Mouse (Mus musculus) kidney, adult 9 months (tissue): ENCODE results near the gene Mrpl39.

Source experiments
- DNase-seq: peaks from one replicate; pipeline ENCODE4 v3.0.0; 2022

The Mrpl39 gene

DNA sequence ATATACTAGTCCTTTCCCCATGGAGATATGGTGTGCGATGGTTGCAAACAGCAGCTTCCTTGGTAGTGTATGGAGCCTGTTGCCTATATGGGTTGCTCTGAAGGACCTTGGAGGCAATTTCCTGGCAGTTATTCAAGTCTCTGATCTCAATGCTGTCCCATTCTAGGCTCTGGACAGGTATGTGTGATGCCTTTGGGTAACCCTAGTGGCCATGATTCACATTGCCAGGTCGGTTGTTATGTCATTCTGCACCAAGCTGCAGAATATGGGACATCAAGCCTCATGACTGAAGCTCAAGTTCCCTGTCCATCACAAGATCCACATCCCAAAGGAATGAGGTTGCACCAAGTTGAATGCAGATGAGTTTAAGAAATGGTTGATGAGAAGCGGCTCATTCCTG lies 1.8 kb upstream of the Mrpl39 start:
- DNase-seq = no peak

DNA sequence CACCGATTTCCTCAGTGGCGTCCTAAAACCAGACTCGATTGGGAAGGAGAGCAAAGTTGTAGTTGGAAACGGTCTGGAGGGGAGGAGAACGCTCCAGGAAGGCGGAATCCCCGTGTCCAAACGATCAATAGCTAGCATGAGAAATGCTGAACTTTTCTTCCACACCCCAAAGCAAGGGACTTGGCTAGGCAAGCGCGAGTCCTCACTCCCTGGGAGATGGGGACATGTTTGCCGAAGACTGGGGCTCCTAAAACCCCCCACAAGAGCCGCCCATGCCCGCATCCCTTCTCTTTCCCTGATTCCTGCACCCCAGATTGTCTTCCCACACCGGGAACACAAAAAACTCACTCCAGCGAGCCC lies 756 bp downstream of the Mrpl39 start:
- DNase-seq = no peak

DNA sequence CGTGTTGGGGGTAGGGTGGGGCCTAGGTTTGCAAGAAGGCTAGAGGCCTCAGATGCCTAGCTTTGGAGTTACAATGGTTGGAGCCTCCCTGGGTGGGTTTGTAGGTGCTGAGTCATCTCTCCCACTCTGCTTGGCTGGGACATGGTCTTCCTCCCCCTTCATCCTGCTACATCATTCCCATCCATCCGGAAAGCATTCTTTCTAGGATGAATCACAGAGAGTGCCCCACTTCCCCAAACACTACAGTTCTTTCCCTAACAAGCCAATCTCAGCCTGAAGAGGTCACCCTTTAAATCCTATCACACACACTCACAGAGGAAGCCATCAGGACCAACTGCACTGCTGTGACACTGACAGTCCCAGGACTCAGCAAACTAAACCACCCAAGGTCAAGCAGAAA lies 14.9 kb downstream of the Mrpl39 start:
- no peak for DNase-seq

DNA sequence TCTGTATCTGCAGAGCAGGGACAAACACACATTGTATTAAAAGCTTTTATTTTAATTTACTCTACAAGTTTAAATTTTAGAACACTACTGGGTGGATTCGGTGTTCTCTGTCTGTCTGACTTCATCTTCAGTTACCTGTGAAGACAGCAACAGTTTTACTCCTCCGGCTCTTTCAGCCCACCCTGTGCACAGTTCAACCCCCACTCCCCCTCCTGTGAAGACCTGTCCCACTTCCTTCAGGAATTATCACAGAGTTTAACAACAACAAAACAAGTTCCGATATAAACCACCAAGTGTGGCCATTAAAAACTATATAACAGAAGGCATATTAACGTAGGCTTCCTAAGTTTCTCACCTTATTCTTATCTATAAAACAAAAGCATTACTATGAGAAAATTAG lies 17.3 kb downstream of the Mrpl39 start:
- no peak for DNase-seq

DNA sequence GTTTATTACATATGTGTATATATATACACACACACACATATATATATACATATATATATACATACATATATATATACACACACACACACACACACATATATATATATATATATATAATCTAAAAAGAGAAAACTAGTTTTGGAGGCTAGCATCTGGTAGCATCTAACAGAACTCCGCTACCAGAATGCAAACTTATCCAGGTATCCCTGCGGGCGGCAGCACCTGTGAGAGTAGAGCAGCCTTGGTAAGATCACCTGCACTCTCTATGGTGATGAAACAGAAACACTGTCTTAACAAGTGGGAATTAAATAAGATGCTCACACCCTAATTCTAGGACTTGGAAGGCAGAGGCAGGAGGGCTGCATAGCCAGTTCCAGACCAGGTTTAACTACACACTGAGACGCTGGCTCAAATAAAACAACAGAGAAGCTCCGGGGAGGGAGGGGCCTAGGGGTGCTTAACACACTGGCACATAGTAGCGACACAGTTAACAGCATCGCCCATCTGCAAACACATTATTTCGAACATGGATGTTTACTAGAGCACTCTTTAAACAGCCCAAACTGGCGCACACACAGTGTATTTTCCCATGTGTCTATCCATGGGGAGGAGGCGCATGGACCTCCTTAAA lies 17.8 kb downstream of the Mrpl39 start:
- no peak for DNase-seq

- DNase-seq = no peak
These were observed 18.6 kb downstream of the Mrpl39 start for GRCm38 (mm10) chr16:84716724-84717617.

- DNase-seq = no peak
These were observed 19.3 kb downstream of the Mrpl39 start for GRCm38 (mm10) chr16:84716197-84716596.

GRCm38 (mm10) chr16:84714978-84715377 lies 20.6 kb downstream of the Mrpl39 start:
- no peak for DNase-seq

DNA sequence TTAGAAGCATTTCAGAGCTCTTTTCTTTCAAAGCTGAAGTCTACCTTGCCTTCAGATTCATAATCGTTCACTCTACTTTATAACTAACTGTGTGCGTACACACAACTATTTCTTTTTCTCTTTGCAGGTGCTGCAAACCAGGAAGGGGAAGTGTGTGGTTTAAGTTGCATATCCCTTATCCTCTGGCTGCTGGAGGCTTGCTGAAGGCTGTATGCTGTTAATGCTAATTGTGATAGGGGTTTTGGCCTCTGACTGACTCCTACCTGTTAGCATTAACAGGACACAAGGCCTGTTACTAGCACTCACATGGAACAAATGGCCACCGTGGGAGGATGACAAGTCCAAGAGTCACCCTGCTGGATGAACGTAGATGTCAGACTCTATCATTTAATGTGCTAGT lies 21.6 kb downstream of the Mrpl39 start:
- DNase-seq = no peak

DNA sequence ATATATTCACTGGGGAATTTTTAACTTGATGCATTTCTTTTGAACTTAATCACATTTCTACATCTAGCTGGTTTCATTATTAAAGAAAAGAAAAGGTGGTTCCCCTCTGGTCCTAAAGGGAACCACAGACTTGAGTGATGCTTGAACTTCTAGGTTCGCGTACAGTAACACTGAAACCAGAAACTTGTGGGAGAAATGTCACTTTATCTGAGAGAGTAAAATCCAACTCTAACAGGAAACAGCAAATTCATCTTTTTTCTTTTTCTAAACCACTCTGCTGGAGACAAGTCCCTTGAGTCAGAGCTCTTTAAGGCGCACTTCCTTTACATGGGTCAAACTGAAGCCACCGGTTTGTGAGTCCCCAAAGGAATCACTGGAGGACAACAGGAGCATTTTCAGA lies 22.4 kb downstream of the Mrpl39 start:
- DNase-seq = no peak

GRCm38 (mm10) chr16:84708649-84709048 lies 26.9 kb downstream of the Mrpl39 start:
- no peak for DNase-seq

DNA sequence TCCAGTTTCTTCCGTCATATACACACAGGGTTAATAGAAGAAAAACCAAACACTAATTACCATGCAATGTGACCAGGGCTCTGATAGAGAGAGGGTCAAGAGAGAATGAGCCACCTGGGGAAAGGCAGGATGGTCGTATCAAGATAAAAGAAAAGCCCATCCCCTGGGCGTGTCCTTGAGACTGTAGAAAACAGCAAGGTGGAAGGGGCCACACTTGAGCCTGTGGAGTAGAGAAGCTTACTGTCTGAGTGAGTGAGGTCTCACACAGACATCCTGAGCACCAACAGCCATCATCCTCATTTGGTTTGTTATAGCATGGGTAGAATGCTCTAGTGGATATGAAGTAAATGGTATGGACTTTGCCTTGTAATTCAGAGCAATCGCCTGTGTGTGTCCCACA lies 27.7 kb downstream of the Mrpl39 start:
- DNase-seq = no peak

- DNase-seq = no peak
These were observed 29.0 kb downstream of the Mrpl39 start for GRCm38 (mm10) chr16:84706571-84706970.

DNA sequence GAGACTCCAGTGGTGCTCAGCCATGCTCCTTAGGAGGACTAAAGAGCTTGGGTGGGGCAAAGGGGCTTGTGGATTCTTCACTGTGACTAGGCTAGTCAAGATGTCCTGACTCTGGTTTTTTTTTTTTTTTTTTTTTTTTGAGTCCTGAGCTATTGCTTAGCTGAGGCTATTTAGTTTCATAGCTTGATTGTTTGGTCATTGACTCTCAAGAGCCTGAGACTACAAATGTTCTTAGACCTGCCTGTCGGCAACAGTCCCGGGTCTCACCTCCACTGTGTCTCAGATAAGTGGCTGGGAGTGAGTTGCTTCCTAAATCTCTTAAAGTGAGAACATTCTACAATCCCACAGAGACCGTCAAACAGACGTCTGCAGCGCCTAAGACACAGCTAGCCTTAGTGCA lies 30.0 kb downstream of the Mrpl39 start:
- DNase-seq = no peak

DNA sequence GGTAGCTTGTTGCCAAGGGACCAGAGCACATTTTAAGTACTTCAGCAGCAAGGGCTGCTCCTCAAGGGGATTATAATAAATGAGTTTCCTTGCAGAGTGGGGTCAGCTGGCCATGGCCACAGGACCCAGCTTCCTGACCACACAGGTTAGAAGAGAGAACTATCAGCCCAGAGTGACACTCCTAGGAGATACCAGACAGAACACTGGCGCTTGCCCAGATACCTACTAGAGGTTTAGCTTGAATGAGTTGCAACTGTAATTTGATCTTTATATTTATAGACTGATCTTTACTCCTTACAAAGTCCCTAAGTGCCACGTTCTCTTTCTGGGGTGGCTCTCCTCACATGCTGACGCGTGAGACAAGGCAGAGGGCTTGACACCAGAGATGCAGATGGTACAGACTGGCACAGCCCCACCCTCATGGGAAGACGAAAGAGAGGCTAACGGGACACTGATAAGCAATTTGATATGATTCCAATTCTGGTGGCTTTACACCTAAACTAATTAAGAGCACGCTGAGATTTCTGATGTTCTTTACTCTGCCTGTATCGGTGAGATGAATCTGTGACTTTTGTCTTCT lies 30.8 kb downstream of the Mrpl39 start:
- DNase-seq = no peak

- DNase-seq = no peak
These were observed 31.5 kb downstream of the Mrpl39 start for GRCm38 (mm10) chr16:84703769-84704660.

DNA sequence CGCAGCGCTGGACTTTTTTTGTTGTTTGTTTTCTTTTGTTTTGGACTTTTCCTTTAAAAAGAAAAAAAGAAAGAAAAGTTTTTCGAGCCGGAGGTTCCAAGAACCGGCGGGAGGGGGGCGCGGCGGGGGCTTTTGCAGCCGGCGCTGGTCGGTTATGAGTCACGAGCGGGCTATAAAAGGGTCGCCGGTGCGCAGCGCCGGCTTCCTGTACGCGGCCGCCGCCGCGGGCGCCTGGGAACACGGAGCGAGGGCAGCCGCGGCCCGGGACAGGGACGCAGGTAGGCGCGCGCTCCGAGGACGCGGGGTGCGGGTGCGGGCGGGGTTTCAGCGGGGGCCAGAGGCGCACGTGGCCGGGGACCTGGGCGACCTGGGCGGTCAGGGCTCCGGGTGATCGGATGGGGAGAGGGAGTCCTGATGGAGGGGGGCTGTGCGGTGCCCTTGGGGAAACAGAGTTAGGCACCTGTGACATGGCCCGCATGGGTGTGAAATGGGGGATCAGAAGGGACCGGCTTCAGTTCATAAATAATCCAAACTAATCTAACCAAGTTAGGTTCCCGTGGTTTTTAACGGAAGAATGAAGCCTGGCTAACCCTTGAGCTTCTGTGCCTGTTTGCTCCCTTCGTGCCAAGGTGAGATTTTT lies 32.3 kb downstream of the Mrpl39 start:
- peak; percentile 36 for DNase-seq

GRCm38 (mm10) chr16:84702230-84703128 lies 33.1 kb downstream of the Mrpl39 start:
- peak; percentile 27 for DNase-seq

DNA sequence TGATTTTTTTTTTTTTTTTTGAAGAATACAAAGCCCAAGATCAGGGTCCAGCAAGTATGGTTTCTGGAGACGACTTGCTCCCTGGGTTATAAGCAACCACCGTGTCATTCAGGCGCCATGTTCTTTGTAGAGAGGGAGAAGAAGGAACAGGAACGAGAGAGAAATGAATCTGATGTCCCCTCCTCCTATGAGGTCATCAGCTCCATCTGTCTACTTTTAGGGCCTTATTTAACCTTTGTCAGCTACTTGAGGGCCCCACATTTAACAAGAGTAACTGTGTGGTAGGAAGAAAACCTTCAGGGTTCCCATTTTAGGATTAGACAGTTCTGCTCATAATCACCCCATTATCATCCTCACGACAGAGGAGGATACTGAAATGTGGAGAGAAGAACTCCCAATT lies 34.5 kb downstream of the Mrpl39 start:
- no peak for DNase-seq

DNA sequence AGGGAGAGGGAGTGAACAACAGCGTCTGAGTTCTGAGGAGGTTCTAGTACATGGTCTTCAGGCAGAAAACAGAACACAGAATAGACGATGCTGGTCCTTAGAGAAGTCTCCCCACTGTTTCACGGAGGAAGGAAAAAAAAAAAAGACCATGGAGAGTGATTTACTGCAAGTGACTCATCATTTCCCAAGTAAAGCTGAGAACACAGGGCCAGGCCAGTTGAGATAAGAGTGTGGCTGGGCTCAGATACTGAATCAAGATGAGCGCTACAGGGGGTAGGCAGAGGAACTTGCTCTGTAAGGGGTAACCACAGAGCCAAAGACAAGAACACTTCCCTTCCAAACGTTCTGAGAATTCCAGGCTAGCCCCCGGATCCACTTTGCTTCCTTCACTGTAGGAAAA lies 36.8 kb downstream of the Mrpl39 start:
- no peak for DNase-seq

- no peak for DNase-seq
These were observed 39.4 kb downstream of the Mrpl39 start for GRCm38 (mm10) chr16:84696178-84696577.

- DNase-seq = no peak
These were observed 53.6 kb downstream of the Mrpl39 start for GRCm38 (mm10) chr16:84681991-84682390.
